In the genomic region with DNA sequence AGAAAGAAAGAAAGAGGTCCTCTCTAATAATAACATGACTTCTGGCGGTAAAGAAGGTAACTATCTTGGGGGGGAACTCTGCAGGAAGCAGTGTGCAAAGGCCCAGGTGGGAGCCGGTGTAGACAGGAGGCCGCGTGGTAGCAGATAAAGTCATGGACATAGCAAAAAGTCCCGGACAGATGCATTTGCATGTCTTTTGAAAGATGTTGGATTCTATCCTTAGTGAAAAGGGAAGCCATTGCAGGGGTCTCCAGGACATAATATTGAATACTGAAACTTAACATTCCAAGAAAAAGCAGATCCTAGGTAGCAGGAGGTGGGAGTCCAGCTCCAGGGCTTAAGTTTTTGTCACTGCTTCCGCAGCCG, we compare ENCODE assay signal across 9 mouse cellular contexts. TPM values are rescaled to one million over a fixed set of nuclear protein-coding genes. Genes with fewer than 3 reads are reported as not detected.
A peak's percentile ranks its signal among the peaks of the same experiment; 100 is the strongest.
DNase-seq lines count a peak whose midpoint lies in the region; ATAC-seq and TF ChIP-seq lines count a peak whose summit lies in the region.
"Had no signal": no experiment of that assay in that cellular context is flagged by ENCODE, and none has a peak within 500 bp of the region (broad histone marks: within the 10 kb centered on the region; RNA-seq: fewer than 3 reads in every experiment).

No protein-coding gene starts in this region.

- H3K9ac ChIP-seq in MEL (ENCODE audit: control insufficient read depth, low read depth, low read length, poor library complexity, severe bottlenecking) = peak overlapping the region; percentile 75
- peak overlapping the region; percentile 80 for H3K9ac ChIP-seq in midbrain, embryonic 11.5 days (ENCODE audit: low read length)

- TF ChIP-seq POLR2A in kidney, adult 2 months (IDR thresholded peaks at IDR 0.05; ENCODE audit: low read depth, low read length) = no peak
- no peak for TF ChIP-seq POLR2A in MEL (IDR thresholded peaks at IDR 0.05; ENCODE audit: control insufficient read depth in 1 of 2, insufficient read depth in 1 of 2, low read depth in 1 of 2, low read length in 2 of 2, poor library complexity in 1 of 2)

- no peaks in the 10 kb centered on the region for H3K27me3 ChIP-seq in kidney, adult 2 months (replicated peaks; ENCODE audit: control insufficient read depth, insufficient read depth, low read length)
- H3K27me3 ChIP-seq in MEL (ENCODE audit: control insufficient read depth in 1 of 2, insufficient read depth in 2 of 2, low read length in 2 of 2) = peaks cover 0 to 2% of the 10 kb centered on the region in 2 experiments; a peak in 1 of 4 replicates
- no peaks in the 10 kb centered on the region for H3K27me3 ChIP-seq in hindbrain, embryonic 10.5 days (ENCODE audit: insufficient read depth, poor library complexity, severe bottlenecking)
- no peaks in the 10 kb centered on the region for H3K27me3 ChIP-seq in midbrain, embryonic 11.5 days (ENCODE audit: control insufficient read depth, insufficient read depth, low read length)

- no peak for DNase-seq in kidney, adult 2 months
- no peak for DNase-seq in kidney, postnatal 25 days
- DNase-seq in MEL (ENCODE audit: low read depth, low spot score) = peak; percentile 64
- DNase-seq in hindbrain, embryonic 10.5 days (ENCODE audit: low spot score) = no peak
- DNase-seq in midbrain, embryonic 11.5 days (ENCODE audit: low spot score, missing footprints) = no peak
- no peak for DNase-seq in frontal cortex, adult 2 months (ENCODE audit: extremely low spot score in 1 of 2, low spot score in 1 of 2)
- no peak for DNase-seq in cerebellum, adult 18-20 months

- 43% methylated on average over 7 of the region's 7 CpGs for WGBS in kidney, adult 2 months
- 38% methylated on average over 7 of the region's 7 CpGs for WGBS in hindbrain, embryonic 10.5 days
- 28% methylated on average over 7 of the region's 7 CpGs for WGBS in midbrain, embryonic 11.5 days

- no peak for TF ChIP-seq RAD21 in MEL (IDR thresholded peaks at IDR 0.05; ENCODE audit: low read depth, low read length)

- H3K27ac ChIP-seq in kidney, adult 2 months (ENCODE audit: insufficient read depth, low read depth, low read length) = peak overlapping the region; percentile 76
- peak overlapping the region; percentile 31 for H3K27ac ChIP-seq in MEL (ENCODE audit: control insufficient read depth, low read depth, low read length)
- peak overlapping the region; percentile 92 for H3K27ac ChIP-seq in hindbrain, embryonic 10.5 days
- H3K27ac ChIP-seq in midbrain, embryonic 11.5 days (ENCODE audit: low read depth, low read length) = peak overlapping the region; percentile 75

- peak overlapping the region; percentile 87 for H3K4me3 ChIP-seq in kidney, adult 2 months (ENCODE audit: insufficient read depth, low read depth, low read length)
- H3K4me3 ChIP-seq in MEL (ENCODE audit: control insufficient read depth in 1 of 2, insufficient read depth in 1 of 2, low read depth in 2 of 2, low read length in 2 of 2) = peak overlapping the region; percentile 67 to 91
- H3K4me3 ChIP-seq in hindbrain, embryonic 10.5 days = peak overlapping the region; percentile 84
- peak overlapping the region; percentile 91 for H3K4me3 ChIP-seq in midbrain, embryonic 11.5 days (ENCODE audit: low read depth, low read length)

- ATAC-seq in midbrain, embryonic 11.5 days (ENCODE audit: low FRiP score) = no peak; the same call in 1 of the 2 replicates
- ATAC-seq in erythroid progenitor cell, adult 5-6 weeks (replicated peaks; ENCODE audit: low FRiP score, poor library complexity, severe bottlenecking) = no peak

- peaks cover 3% of the 10 kb centered on the region; the same call in 1 of the 2 replicates for H3K4me1 ChIP-seq in kidney, adult 2 months (ENCODE audit: control insufficient read depth, insufficient read depth, low read length)
- H3K4me1 ChIP-seq in MEL (ENCODE audit: control insufficient read depth in 1 of 2, insufficient read depth in 2 of 2, low read length in 2 of 2) = peaks cover 10 to 36% of the 10 kb centered on the region in 2 experiments
- peaks cover 17% of the 10 kb centered on the region for H3K4me1 ChIP-seq in hindbrain, embryonic 10.5 days (replicated peaks)
- H3K4me1 ChIP-seq in midbrain, embryonic 11.5 days (ENCODE audit: control insufficient read depth, insufficient read depth, low read length) = peaks cover 11% of the 10 kb centered on the region

- H3K9me3 ChIP-seq in MEL (replicated peaks; ENCODE audit: insufficient read depth, low read length) = no peaks in the 10 kb centered on the region
- H3K9me3 ChIP-seq in hindbrain, embryonic 10.5 days = no peaks in the 10 kb centered on the region
- H3K9me3 ChIP-seq in midbrain, embryonic 11.5 days (ENCODE audit: control insufficient read depth, low read length) = no peaks in the 10 kb centered on the region

- peak overlapping the region; percentile 92 for H3K4me2 ChIP-seq in midbrain, embryonic 11.5 days

- H3K79me2 ChIP-seq in MEL (ENCODE audit: control insufficient read depth, insufficient read depth, low read length, poor library complexity) = peaks cover 24% of the 10 kb centered on the region

- H3K36me3 ChIP-seq in kidney, adult 2 months (ENCODE audit: control insufficient read depth, insufficient read depth, low read length) = no peaks in the 10 kb centered on the region; the same call in 1 of the 2 replicates
- peaks cover 0 to 31% of the 10 kb centered on the region in 2 experiments; a peak in 2 of 4 replicates for H3K36me3 ChIP-seq in MEL (ENCODE audit: control insufficient read depth in 1 of 2, insufficient read depth in 2 of 2, low read length in 2 of 2)
- peaks cover 26% of the 10 kb centered on the region for H3K36me3 ChIP-seq in hindbrain, embryonic 10.5 days
- peaks cover 10% of the 10 kb centered on the region for H3K36me3 ChIP-seq in midbrain, embryonic 11.5 days (ENCODE audit: control insufficient read depth, insufficient read depth, low read length)

- TF ChIP-seq EP300 in MEL (IDR thresholded peaks at IDR 0.05; ENCODE audit: low read depth in 1 of 2, low read length in 2 of 2) = no peak

- no peak for TF ChIP-seq CTCF in kidney, adult 2 months (conservative IDR thresholded peaks at IDR 0.05; ENCODE audit: insufficient read depth, insufficient read length, low read depth, low read length)
- TF ChIP-seq CTCF in MEL (IDR thresholded peaks at IDR 0.05 in 2 of 3, conservative IDR thresholded peaks at IDR 0.05 in 1 of 3; ENCODE audit: control insufficient read depth in 1 of 3, insufficient read depth in 1 of 3, low read depth in 2 of 3, low read length in 3 of 3, poor library complexity in 1 of 3, severe bottlenecking in 1 of 3) = no peak

RNA-seq across cellular contexts. Expression of gene Mfsd5, which starts 0.5 kb away (rescaled TPM):
- polyA plus RNA-seq in kidney, adult 2 months (2012; rRNA removed) = 66.5 and 72.1 TPM in 2 replicates
- 49.7 and 56.3 TPM in 2 replicates for total RNA-seq in MEL (2012; rRNA removed)
- polyA plus RNA-seq in MEL (2012; ENCODE audit: insufficient read depth in 1 of 2, insufficient read length in 2 of 2, low read depth in 1 of 2, low replicate concordance in 2 of 2, missing spikeins in 1 of 2) = 100 to 1,000 TPM in 1 of 2 experiments, 10 to 100 TPM in 1; 83.6 to 115 TPM
- 61.5 and 66.1 TPM in 2 replicates for polyA plus RNA-seq in hindbrain, embryonic 10.5 days (2016; fragmentation: Nextera tagmentation; extraction: Ambion mirVana)
- 50.8 and 53.0 TPM in 2 replicates for polyA plus RNA-seq in midbrain, embryonic 11.5 days (2014; fragmentation: Nextera tagmentation; extraction: Ambion mirVana)
- polyA plus RNA-seq in frontal cortex, adult 2 months (2012; rRNA removed) = 46.2 and 48.9 TPM in 2 replicates
- total RNA-seq in erythroid progenitor cell, adult 5-6 weeks (2015; ENCODE audit: low replicate concordance) = 8.8 and 19.1 TPM in 2 replicates
- 3.1 and 5.1 TPM in 2 replicates for total RNA-seq in erythroid progenitor cell, adult 5-6 weeks (2017; ENCODE audit: low replicate concordance)

RNA-seq across cellular contexts. Expression of gene Gm9918, which starts 8.3 kb away (rescaled TPM):
- polyA plus RNA-seq in kidney, adult 2 months (2012; rRNA removed) = 0.41 TPM in 2 replicates
- not detected in 2 replicates for total RNA-seq in MEL (2012; rRNA removed)
- polyA plus RNA-seq in MEL (2012; ENCODE audit: insufficient read depth in 1 of 2, insufficient read length in 2 of 2, low read depth in 1 of 2, low replicate concordance in 2 of 2, missing spikeins in 1 of 2) = under 1 TPM in 1 of 2 experiments, not detected in 1; 0.04 TPM
- 0.26 and 0.35 TPM in 2 replicates for polyA plus RNA-seq in hindbrain, embryonic 10.5 days (2016; fragmentation: Nextera tagmentation; extraction: Ambion mirVana)
- 0.15 and 0.23 TPM in 2 replicates for polyA plus RNA-seq in midbrain, embryonic 11.5 days (2014; fragmentation: Nextera tagmentation; extraction: Ambion mirVana)
- polyA plus RNA-seq in frontal cortex, adult 2 months (2012; rRNA removed) = 0.08 and 0.15 TPM in 2 replicates
- not detected in 2 replicates for total RNA-seq in erythroid progenitor cell, adult 5-6 weeks (2015; ENCODE audit: low replicate concordance)
- not detected in 2 replicates for total RNA-seq in erythroid progenitor cell, adult 5-6 weeks (2017; ENCODE audit: low replicate concordance)
- total RNA-seq: hematopoietic stem cell, adult 5-6 weeks had no signal

RNA-seq across cellular contexts. Expression of gene Espl1, which starts 17.4 kb away (rescaled TPM):
- 0.45 and 0.53 TPM in 2 replicates for polyA plus RNA-seq in kidney, adult 2 months (2012; rRNA removed)
- total RNA-seq in MEL (2012; rRNA removed) = 49.8 and 52.5 TPM in 2 replicates
- 100 to 1,000 TPM in 1 of 2 experiments, 10 to 100 TPM in 1; 94.1 to 142 TPM for polyA plus RNA-seq in MEL (2012; ENCODE audit: insufficient read depth in 1 of 2, insufficient read length in 2 of 2, low read depth in 1 of 2, low replicate concordance in 2 of 2, missing spikeins in 1 of 2)
- polyA plus RNA-seq in hindbrain, embryonic 10.5 days (2016; fragmentation: Nextera tagmentation; extraction: Ambion mirVana) = 42.6 and 52.2 TPM in 2 replicates
- polyA plus RNA-seq in midbrain, embryonic 11.5 days (2014; fragmentation: Nextera tagmentation; extraction: Ambion mirVana) = 29.4 and 33.3 TPM in 2 replicates
- polyA plus RNA-seq in frontal cortex, adult 2 months (2012; rRNA removed) = 1.6 TPM in 2 replicates
- 145 and 158 TPM in 2 replicates for total RNA-seq in erythroid progenitor cell, adult 5-6 weeks (2015; ENCODE audit: low replicate concordance)
- total RNA-seq in erythroid progenitor cell, adult 5-6 weeks (2017; ENCODE audit: low replicate concordance) = 127 and 176 TPM in 2 replicates

RNA-seq across cellular contexts. Expression of gene Rarg, which starts 21.4 kb away (rescaled TPM):
- 21.2 and 25.6 TPM in 2 replicates for polyA plus RNA-seq in kidney, adult 2 months (2012; rRNA removed)
- 0.39 and 0.59 TPM in 2 replicates for total RNA-seq in MEL (2012; rRNA removed)
- polyA plus RNA-seq in MEL (2012; ENCODE audit: insufficient read depth in 1 of 2, insufficient read length in 2 of 2, low read depth in 1 of 2, low replicate concordance in 2 of 2, missing spikeins in 1 of 2) = 1 to 10 TPM in 1 of 2 experiments, not detected in 1; 5.8 TPM
- 22.1 and 24.5 TPM in 2 replicates for polyA plus RNA-seq in hindbrain, embryonic 10.5 days (2016; fragmentation: Nextera tagmentation; extraction: Ambion mirVana)
- 10.1 and 10.5 TPM in 2 replicates for polyA plus RNA-seq in midbrain, embryonic 11.5 days (2014; fragmentation: Nextera tagmentation; extraction: Ambion mirVana)
- polyA plus RNA-seq in frontal cortex, adult 2 months (2012; rRNA removed) = 10.5 and 11.2 TPM in 2 replicates
- 4.6 and 9.4 TPM in 2 replicates for total RNA-seq in erythroid progenitor cell, adult 5-6 weeks (2015; ENCODE audit: low replicate concordance)
- 2.6 and 3.6 TPM in 2 replicates for total RNA-seq in erythroid progenitor cell, adult 5-6 weeks (2017; ENCODE audit: low replicate concordance)

RNA-seq across cellular contexts. Expression of gene Itgb7, which starts 47.0 kb away (rescaled TPM):
- 2.7 and 11.1 TPM in 2 replicates for polyA plus RNA-seq in kidney, adult 2 months (2012; rRNA removed)
- total RNA-seq in MEL (2012; rRNA removed) = 7.4 TPM in 2 replicates
- polyA plus RNA-seq in MEL (2012; ENCODE audit: insufficient read depth in 1 of 2, insufficient read length in 2 of 2, low read depth in 1 of 2, low replicate concordance in 2 of 2, missing spikeins in 1 of 2) = 10 to 100 TPM in 1 of 2 experiments, not detected in 1; 15.2 TPM
- 0.31 and 0.90 TPM in 2 replicates for polyA plus RNA-seq in hindbrain, embryonic 10.5 days (2016; fragmentation: Nextera tagmentation; extraction: Ambion mirVana)
- 0.15 and 0.55 TPM in 2 replicates for polyA plus RNA-seq in midbrain, embryonic 11.5 days (2014; fragmentation: Nextera tagmentation; extraction: Ambion mirVana)
- 0.74 and 0.84 TPM in 2 replicates for polyA plus RNA-seq in frontal cortex, adult 2 months (2012; rRNA removed)
- 26.0 and 32.1 TPM in 2 replicates for total RNA-seq in erythroid progenitor cell, adult 5-6 weeks (2015; ENCODE audit: low replicate concordance)
- total RNA-seq in erythroid progenitor cell, adult 5-6 weeks (2017; ENCODE audit: low replicate concordance) = 21.8 and 32.8 TPM in 2 replicates

Comparison
In these comparisons a context has a peak if more than half of its experiments do, and no peak if none do; other contexts are left out.
1. H3K27ac ChIP-seq: peak in every context shown above with its lines; median percentile 92 in hindbrain, embryonic 10.5 days; 76 in kidney, adult 2 months; 75 in midbrain, embryonic 11.5 days; 31 in MEL.
2. RNA of gene Espl1, which starts 17.4 kb away (polyA plus RNA-seq): 94.1 to 142 TPM in MEL, 42.6 to 52.2 TPM in hindbrain, embryonic 10.5 days and 29.4 to 33.3 TPM in midbrain, embryonic 11.5 days; 1.6 TPM in frontal cortex, adult 2 months and 0.45 to 0.53 TPM in kidney, adult 2 months; every median in the first group is over 10 times any median in the second.
3. Peak in every context shown above with its lines, with median percentiles within 50 percentile points of each other: H3K4me3 ChIP-seq.